Mouse (Mus musculus): ENCODE measurements around the gene Gm37240. TPM values are rescaled to one million over a fixed set of nuclear protein-coding genes. Genes with fewer than 3 reads are reported as not detected.

Gm37240 gene
- polyA plus RNA-seq, 1 experiment from 2014 or later = 0.43 TPM

DNA sequence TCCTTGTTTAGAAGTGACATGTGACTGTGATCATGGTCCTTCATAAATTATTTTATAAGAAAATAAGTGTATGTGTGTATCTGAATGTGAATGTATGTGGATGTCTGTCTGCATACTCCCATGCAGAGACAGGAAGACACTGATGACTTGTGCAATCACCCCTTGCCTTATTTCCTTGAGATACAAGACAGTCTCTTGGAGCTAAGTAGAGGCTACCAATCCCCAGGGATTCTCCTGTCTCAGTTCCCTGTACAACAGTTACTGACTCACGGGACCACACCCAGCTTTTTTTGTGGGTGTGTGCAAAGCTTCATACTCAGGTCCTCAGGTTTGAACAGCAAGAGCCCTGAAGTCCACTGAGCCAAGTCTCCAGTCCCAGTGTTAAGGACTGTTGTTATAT lies 964.1 kb downstream of the Gm37240 start:
- Histone ChIP-seq H3K4me3 (ENCODE audit: low read depth, low read length) (no peak overlapping the region), H3K4me1 (replicated peaks; ENCODE audit: control insufficient read depth, insufficient read depth, low read length) (no peaks in the 10 kb centered on the region; the same call in 1 of the 2 replicates), H3K36me3 (ENCODE audit: control insufficient read depth, insufficient read depth, low read length) (no peaks in the 10 kb centered on the region), H3K9me3 (ENCODE audit: control insufficient read depth, low read length) (no peaks in the 10 kb centered on the region), H3K9ac (ENCODE audit: low read length) (no peak overlapping the region), H3K27me3 (ENCODE audit: control insufficient read depth, insufficient read depth, low read length) (no peaks in the 10 kb centered on the region), H3K4me2 (ENCODE audit: low read depth, low read length, severe bottlenecking) (no peak overlapping the region), H3K27ac (ENCODE audit: low read depth, low read length) (no peak overlapping the region)
- 88% methylated on average over 1 of the region's 1 CpGs for WGBS
- DNase-seq (ENCODE audit: low spot score) = no peak
- ATAC-seq (replicated peaks; ENCODE audit: low FRiP score) = no peak

DNA sequence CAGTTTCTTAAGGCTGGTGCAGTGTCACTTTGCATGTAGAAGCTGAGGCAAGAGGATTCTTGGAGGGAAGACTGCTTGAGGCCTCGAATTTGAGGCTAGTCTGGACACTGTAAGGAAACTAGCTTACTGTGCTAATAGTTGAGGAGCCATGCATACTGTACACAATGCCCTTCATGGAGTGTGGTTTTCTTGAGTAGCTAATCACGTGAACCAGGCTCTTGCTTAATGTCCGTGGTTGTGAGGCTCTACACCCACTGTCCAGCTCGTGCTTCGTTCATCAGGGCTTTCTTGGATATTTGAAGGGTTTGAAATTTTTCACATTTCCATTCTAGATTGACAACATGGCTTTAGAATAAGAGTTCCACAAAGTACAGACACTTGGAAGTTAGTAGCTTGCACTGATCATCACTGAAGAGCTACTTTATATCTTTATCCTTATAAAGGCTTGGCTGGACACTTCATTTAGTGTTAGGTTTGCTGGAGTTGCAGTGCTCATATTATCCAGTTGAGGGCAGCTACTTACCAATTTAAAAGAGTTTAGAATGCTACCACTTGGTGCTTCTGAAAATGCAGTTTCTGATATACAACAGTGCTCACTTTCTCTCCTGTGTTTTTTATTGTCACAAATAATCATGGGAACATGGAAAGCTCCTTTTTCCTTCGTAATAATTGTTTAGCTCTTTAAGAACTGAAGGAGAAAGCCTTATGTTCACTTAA lies 965.5 kb downstream of the Gm37240 start:
- WGBS = 81% methylated on average over 6 of the region's 6 CpGs
- no peaks in the 10 kb centered on the region for H3K9me3 ChIP-seq (ENCODE audit: control insufficient read depth, low read length)
- no peak overlapping the region for H3K4me2 ChIP-seq (ENCODE audit: low read depth, low read length, severe bottlenecking)
- no peak for DNase-seq (ENCODE audit: low spot score)
- no peak overlapping the region for H3K27ac ChIP-seq (ENCODE audit: low read depth, low read length)
- no peak overlapping the region for H3K4me3 ChIP-seq (ENCODE audit: low read depth, low read length)
- no peaks in the 10 kb centered on the region for H3K36me3 ChIP-seq (ENCODE audit: control insufficient read depth, insufficient read depth, low read length)
- H3K27me3 ChIP-seq (ENCODE audit: control insufficient read depth, insufficient read depth, low read length) = no peaks in the 10 kb centered on the region
- ATAC-seq (replicated peaks; ENCODE audit: low FRiP score) = no peak
- H3K4me1 ChIP-seq (replicated peaks; ENCODE audit: control insufficient read depth, insufficient read depth, low read length) = no peaks in the 10 kb centered on the region; the same call in 1 of the 2 replicates
- no peak overlapping the region for H3K9ac ChIP-seq (ENCODE audit: low read length)

DNA sequence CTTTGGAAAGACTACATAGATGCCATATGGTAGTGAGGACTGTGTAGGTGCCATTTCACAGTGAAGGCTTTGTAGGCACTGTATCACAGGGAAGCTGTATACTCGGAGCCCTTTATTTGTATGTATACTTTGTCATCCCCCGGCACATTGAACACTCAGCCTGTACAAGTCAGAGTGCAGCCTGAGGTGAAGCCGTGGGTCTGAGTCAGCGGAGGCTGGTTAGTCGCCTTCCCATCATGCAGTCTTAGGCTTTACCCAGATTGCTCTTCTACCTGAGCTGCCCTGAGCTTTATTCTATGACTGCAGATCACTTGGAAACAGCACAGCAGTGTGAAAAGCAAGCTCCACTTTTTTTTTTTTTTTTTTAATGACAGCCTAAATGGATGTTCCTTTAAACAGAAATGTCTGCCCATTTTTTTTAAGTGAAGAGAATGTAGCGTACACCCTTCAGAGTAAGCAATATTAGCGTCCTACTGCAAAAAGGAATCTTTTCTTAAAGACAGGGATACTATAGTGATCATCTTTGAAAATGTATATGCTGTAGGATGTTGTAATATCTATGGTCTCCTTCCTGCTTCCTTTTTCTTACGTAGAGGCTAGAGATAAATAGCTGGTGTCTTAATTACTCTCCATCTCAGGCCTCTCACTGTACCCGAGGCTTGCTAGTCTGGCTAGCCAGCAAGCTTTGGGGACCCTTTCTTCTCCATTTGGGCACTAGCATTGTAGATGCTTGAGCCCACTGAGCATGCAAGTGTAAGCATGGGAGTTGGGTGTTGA lies 969.2 kb downstream of the Gm37240 start:
- no peaks in the 10 kb centered on the region for H3K27me3 ChIP-seq (ENCODE audit: control insufficient read depth, insufficient read depth, low read length)
- H3K9ac ChIP-seq (ENCODE audit: low read length) = no peak overlapping the region
- no peak overlapping the region for H3K27ac ChIP-seq (ENCODE audit: low read depth, low read length)
- WGBS = 87% methylated on average over 9 of the region's 9 CpGs
- no peaks in the 10 kb centered on the region for H3K9me3 ChIP-seq (ENCODE audit: control insufficient read depth, low read length)
- H3K4me2 ChIP-seq (ENCODE audit: low read depth, low read length, severe bottlenecking) = no peak overlapping the region
- no peak for DNase-seq (ENCODE audit: low spot score)
- no peaks in the 10 kb centered on the region for H3K4me1 ChIP-seq (replicated peaks; ENCODE audit: control insufficient read depth, insufficient read depth, low read length)
- no peaks in the 10 kb centered on the region for H3K36me3 ChIP-seq (ENCODE audit: control insufficient read depth, insufficient read depth, low read length)
- no peak for ATAC-seq (replicated peaks; ENCODE audit: low FRiP score)
- no peak overlapping the region for H3K4me3 ChIP-seq (ENCODE audit: low read depth, low read length)

DNA sequence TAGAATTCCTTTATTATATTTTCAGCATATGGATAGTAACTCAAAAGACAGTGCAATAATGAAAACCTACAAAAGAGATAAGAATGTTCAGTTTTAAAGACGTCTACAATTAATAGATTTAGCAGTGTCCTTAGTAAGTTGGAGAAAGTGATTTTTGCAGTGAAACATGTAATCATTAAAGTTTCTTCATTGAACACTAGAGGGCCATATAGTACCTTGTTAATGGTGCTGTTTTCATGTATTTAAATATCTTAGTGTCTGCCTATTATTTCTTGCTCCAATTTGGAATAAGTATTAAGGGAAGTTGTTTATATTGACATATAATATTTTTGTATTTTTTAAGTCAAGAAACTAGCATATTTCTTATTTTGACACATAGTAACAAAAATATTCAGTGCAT lies 973.0 kb downstream of the Gm37240 start:
- H3K27ac ChIP-seq (ENCODE audit: low read depth, low read length) = no peak overlapping the region
- H3K9me3 ChIP-seq (ENCODE audit: control insufficient read depth, low read length) = no peaks in the 10 kb centered on the region
- ATAC-seq (replicated peaks; ENCODE audit: low FRiP score) (no peak), DNase-seq (ENCODE audit: low spot score) (no peak)
- H3K36me3 ChIP-seq (ENCODE audit: control insufficient read depth, insufficient read depth, low read length) = no peaks in the 10 kb centered on the region
- H3K27me3 ChIP-seq (ENCODE audit: control insufficient read depth, insufficient read depth, low read length) = no peaks in the 10 kb centered on the region
- 75% methylated on average over 1 of the region's 1 CpGs for WGBS
- no peak overlapping the region for H3K9ac ChIP-seq (ENCODE audit: low read length)
- H3K4me3 ChIP-seq (ENCODE audit: low read depth, low read length) = no peak overlapping the region
- H3K4me1 ChIP-seq (replicated peaks; ENCODE audit: control insufficient read depth, insufficient read depth, low read length) = no peaks in the 10 kb centered on the region; the same call in 1 of the 2 replicates
- H3K4me2 ChIP-seq (ENCODE audit: low read depth, low read length, severe bottlenecking) = no peak overlapping the region

DNA sequence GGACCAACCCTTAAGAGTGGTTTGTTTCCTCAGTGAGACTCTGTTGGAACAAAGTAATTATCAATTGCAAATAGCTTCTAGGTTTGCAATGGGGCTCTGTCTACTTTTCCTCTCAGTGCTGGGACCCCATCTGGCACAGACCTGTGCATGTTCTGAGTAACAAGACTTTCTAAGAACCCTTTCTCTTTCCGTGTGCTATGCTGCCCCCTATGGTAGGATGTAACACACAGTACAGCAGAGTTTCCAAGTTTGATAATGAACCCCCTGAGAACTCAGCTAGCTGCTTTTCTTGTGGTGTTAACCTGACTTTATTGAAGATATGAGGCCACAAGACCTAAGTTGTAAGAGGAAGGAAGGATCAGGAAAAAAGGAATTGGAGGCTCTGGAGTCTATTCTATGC lies 980.8 kb downstream of the Gm37240 start:
- Histone ChIP-seq H3K27ac (ENCODE audit: low read depth, low read length) (no peak overlapping the region), H3K4me3 (ENCODE audit: low read depth, low read length) (no peak overlapping the region), H3K4me1 (replicated peaks; ENCODE audit: control insufficient read depth, insufficient read depth, low read length) (no peaks in the 10 kb centered on the region; the same call in 1 of the 2 replicates), H3K9me3 (ENCODE audit: control insufficient read depth, low read length) (no peaks in the 10 kb centered on the region), H3K36me3 (ENCODE audit: control insufficient read depth, insufficient read depth, low read length) (no peaks in the 10 kb centered on the region), H3K9ac (ENCODE audit: low read length) (no peak overlapping the region), H3K27me3 (ENCODE audit: control insufficient read depth, insufficient read depth, low read length) (no peaks in the 10 kb centered on the region), H3K4me2 (ENCODE audit: low read depth, low read length, severe bottlenecking) (no peak overlapping the region)
- ATAC-seq (replicated peaks; ENCODE audit: low FRiP score) (no peak), DNase-seq (ENCODE audit: low spot score) (no peak)
- 19% methylated on average over 1 of the region's 1 CpGs for WGBS

DNA sequence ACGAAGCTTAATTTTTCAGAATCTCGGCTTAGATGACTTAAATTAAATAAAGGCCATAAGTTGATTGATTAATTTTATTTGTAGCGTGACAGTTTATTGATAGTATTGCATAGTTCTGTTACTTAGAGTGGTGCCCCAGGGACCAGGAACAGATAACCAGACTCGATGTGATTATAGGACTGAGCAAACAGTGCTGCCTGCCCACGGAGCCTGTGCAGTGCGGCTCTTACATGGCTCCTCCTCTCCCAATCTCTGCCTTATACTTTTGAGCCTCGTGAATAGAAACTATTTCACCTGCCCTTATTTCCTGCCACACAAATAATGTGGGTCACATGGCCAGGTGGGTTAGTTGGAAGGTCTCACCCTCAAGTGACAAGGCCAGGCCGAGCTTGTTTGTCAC lies 989.4 kb downstream of the Gm37240 start:
- no peak overlapping the region for H3K27ac ChIP-seq (ENCODE audit: low read depth, low read length)
- H3K4me1 ChIP-seq (replicated peaks; ENCODE audit: control insufficient read depth, insufficient read depth, low read length) = no peaks in the 10 kb centered on the region
- H3K4me3 ChIP-seq (ENCODE audit: low read depth, low read length) = no peak overlapping the region
- no peaks in the 10 kb centered on the region for H3K36me3 ChIP-seq (ENCODE audit: control insufficient read depth, insufficient read depth, low read length)
- no peak for DNase-seq (ENCODE audit: low spot score)
- H3K4me2 ChIP-seq (ENCODE audit: low read depth, low read length, severe bottlenecking) = no peak overlapping the region
- no peak for ATAC-seq (replicated peaks; ENCODE audit: low FRiP score)
- no peak overlapping the region for H3K9ac ChIP-seq (ENCODE audit: low read length)
- H3K9me3 ChIP-seq (ENCODE audit: control insufficient read depth, low read length) = no peaks in the 10 kb centered on the region
- H3K27me3 ChIP-seq (ENCODE audit: control insufficient read depth, insufficient read depth, low read length) = no peaks in the 10 kb centered on the region
- 91% methylated on average over 8 of the region's 8 CpGs for WGBS

DNA sequence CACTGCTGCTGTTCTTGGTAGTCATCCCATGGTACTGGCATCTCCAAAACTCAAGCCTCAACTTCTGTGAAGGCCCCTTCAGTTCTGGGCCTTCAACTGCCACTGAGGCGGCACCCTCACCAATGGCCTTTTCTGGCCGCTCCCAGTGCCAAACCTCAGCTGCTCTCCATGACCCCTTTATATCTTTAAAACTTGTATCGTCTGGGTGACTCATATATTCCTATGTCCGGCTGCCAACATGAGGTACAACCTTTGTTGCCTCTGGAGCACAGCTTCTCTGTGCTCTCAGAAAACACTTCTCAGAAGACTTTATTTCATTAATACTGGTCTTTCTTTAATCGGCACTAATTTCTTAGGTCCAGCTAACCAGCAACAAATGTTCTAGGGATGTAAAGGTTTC lies 996.3 kb downstream of the Gm37240 start:
- DNase-seq (ENCODE audit: low spot score) (no peak), ATAC-seq (replicated peaks; ENCODE audit: low FRiP score) (no peak)
- Histone ChIP-seq H3K4me2 (ENCODE audit: low read depth, low read length, severe bottlenecking) (no peak overlapping the region), H3K9me3 (ENCODE audit: control insufficient read depth, low read length) (no peaks in the 10 kb centered on the region), H3K36me3 (ENCODE audit: control insufficient read depth, insufficient read depth, low read length) (no peaks in the 10 kb centered on the region), H3K4me3 (ENCODE audit: low read depth, low read length) (no peak overlapping the region), H3K4me1 (replicated peaks; ENCODE audit: control insufficient read depth, insufficient read depth, low read length) (no peaks in the 10 kb centered on the region), H3K27ac (ENCODE audit: low read depth, low read length) (no peak overlapping the region), H3K27me3 (ENCODE audit: control insufficient read depth, insufficient read depth, low read length) (no peaks in the 10 kb centered on the region), H3K9ac (ENCODE audit: low read length) (no peak overlapping the region)
- WGBS = 96% methylated on average over 5 of the region's 5 CpGs

DNA sequence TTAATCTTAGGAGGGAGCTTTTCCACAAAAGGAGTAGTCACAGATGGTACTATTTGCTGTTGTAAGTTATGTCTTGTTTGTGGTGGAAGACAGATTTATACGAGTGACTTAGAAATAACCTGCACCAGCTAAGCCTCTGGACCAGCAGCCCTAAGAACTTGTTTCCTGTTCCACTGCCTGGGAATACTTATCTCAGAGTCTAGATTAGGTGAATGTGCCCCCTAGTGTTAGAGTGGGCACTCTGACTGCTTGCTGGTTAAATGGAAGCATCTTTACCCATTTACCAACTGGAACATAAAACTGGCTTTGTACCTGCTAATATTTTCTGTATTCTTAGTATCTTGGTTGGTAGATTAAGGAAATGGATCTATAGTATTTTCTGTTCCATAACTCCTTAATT lies 997.7 kb downstream of the Gm37240 start:
- H3K4me1 ChIP-seq (replicated peaks; ENCODE audit: control insufficient read depth, insufficient read depth, low read length) = no peaks in the 10 kb centered on the region
- H3K9ac ChIP-seq (ENCODE audit: low read length) = no peak overlapping the region
- ATAC-seq (replicated peaks; ENCODE audit: low FRiP score) (no peak), DNase-seq (ENCODE audit: low spot score) (no peak)
- no peaks in the 10 kb centered on the region for H3K36me3 ChIP-seq (ENCODE audit: control insufficient read depth, insufficient read depth, low read length)
- H3K27me3 ChIP-seq (ENCODE audit: control insufficient read depth, insufficient read depth, low read length) = no peaks in the 10 kb centered on the region
- no peak overlapping the region for H3K4me3 ChIP-seq (ENCODE audit: low read depth, low read length)
- H3K4me2 ChIP-seq (ENCODE audit: low read depth, low read length, severe bottlenecking) = no peak overlapping the region
- no peak overlapping the region for H3K27ac ChIP-seq (ENCODE audit: low read depth, low read length)
- no peaks in the 10 kb centered on the region for H3K9me3 ChIP-seq (ENCODE audit: control insufficient read depth, low read length)
- WGBS = 79% methylated on average over 1 of the region's 1 CpGs

Measured in forebrain, embryonic 11.5 days (tissue).